In genomic region chr15:97828221-97828842, GRCm38 (mm10) we compare ENCODE assay signal across 8 mouse cellular contexts. TPM values are rescaled to one million over a fixed set of nuclear protein-coding genes. Genes with fewer than 3 reads are reported as not detected.
DNase-seq lines count a peak whose midpoint lies in the region; ATAC-seq and TF ChIP-seq lines count a peak whose summit lies in the region.

No protein-coding gene starts in this region.

- H3K4me3 ChIP-seq in lung, embryonic 14.5 days (ENCODE audit: low read depth, low read length), result peak overlapping the region; percentile 13
- peak overlapping the region; percentile 97; the same call in 1 of the 2 replicates for H3K4me3 ChIP-seq in embryonic fibroblast, embryonic 13.5 days (ENCODE audit: insufficient read depth, low read length)
- H3K4me3 ChIP-seq in intestine, embryonic 16.5 days (ENCODE audit: low read length), result peak overlapping the region; percentile 23
- no peak overlapping the region; the same call in 1 of the 2 replicates for H3K4me3 ChIP-seq in neural tube, embryonic 14.5 days (ENCODE audit: low read depth, low read length)

- peak overlapping the region; percentile 87 for H3K4me2 ChIP-seq in lung, embryonic 14.5 days
- peak overlapping the region; percentile 89 for H3K4me2 ChIP-seq in intestine, embryonic 16.5 days (ENCODE audit: low read depth, low read length)
- H3K4me2 ChIP-seq in neural tube, embryonic 14.5 days (ENCODE audit: low read depth, low read length), result peak overlapping the region; percentile 75

- no peak for TF ChIP-seq POLR2A in embryonic fibroblast, embryonic 13.5 days (IDR thresholded peaks at IDR 0.05; ENCODE audit: low read depth, low read length)

- peak overlapping the region; percentile 61; the same call in 1 of the 2 replicates for H3K27ac ChIP-seq in lung, embryonic 14.5 days (ENCODE audit: low read depth)
- peak overlapping the region; percentile 36 for H3K27ac ChIP-seq in embryonic fibroblast, embryonic 13.5 days (ENCODE audit: insufficient read depth, low read length)
- H3K27ac ChIP-seq in intestine, embryonic 16.5 days (ENCODE audit: low read length), result peak overlapping the region; percentile 83
- peak overlapping the region; percentile 66 for H3K27ac ChIP-seq in neural tube, embryonic 14.5 days (ENCODE audit: low read depth, low read length)

- no peak for ATAC-seq in lung, embryonic 14.5 days (ENCODE audit: insufficient read depth)
- no peak for ATAC-seq in intestine, embryonic 16.5 days
- no peak for ATAC-seq in neural tube, embryonic 14.5 days (ENCODE audit: low read depth)
- no peak for ATAC-seq in CD4-positive, CD25-positive, alpha-beta regulatory T cell, adult 4 months

- WGBS in lung, embryonic 14.5 days, result 41% methylated on average over 6 of the region's 6 CpGs
- WGBS in intestine, embryonic 16.5 days, result 46% methylated on average over 6 of the region's 6 CpGs
- 31% methylated on average over 6 of the region's 6 CpGs for WGBS in neural tube, embryonic 14.5 days

- peaks cover 47% of the 10 kb centered on the region for H3K4me1 ChIP-seq in lung, embryonic 14.5 days (ENCODE audit: insufficient read depth)
- peaks cover 39% of the 10 kb centered on the region for H3K4me1 ChIP-seq in embryonic fibroblast, embryonic 13.5 days (ENCODE audit: control insufficient read depth, insufficient read depth, low read length)
- peaks cover 69% of the 10 kb centered on the region for H3K4me1 ChIP-seq in intestine, embryonic 16.5 days (ENCODE audit: control insufficient read depth, insufficient read depth, low read length)
- H3K4me1 ChIP-seq in neural tube, embryonic 14.5 days (ENCODE audit: control insufficient read depth, insufficient read depth, low read length), result peaks cover 58% of the 10 kb centered on the region

- DNase-seq in lung, embryonic 14.5 days, result no peak
- no peak for DNase-seq in lung, postnatal 14 days
- no peak for DNase-seq in B cell, adult 2 months
- DNase-seq in thymus, postnatal 36 days, result no peak

- no peaks in the 10 kb centered on the region for H3K9me3 ChIP-seq in lung, embryonic 14.5 days (ENCODE audit: low read depth, low read length)
- no peaks in the 10 kb centered on the region for H3K9me3 ChIP-seq in intestine, embryonic 16.5 days (ENCODE audit: control insufficient read depth, low read length)
- H3K9me3 ChIP-seq in neural tube, embryonic 14.5 days (ENCODE audit: control insufficient read depth, low read length), result no peaks in the 10 kb centered on the region

- H3K9ac ChIP-seq in lung, embryonic 14.5 days, result 0 out of 2 replicates have a peak overlapping the region, but pooled peaks have one; percentile 27
- peak overlapping the region; percentile 43 for H3K9ac ChIP-seq in intestine, embryonic 16.5 days (ENCODE audit: low read depth, low read length)
- peak overlapping the region; percentile 25; the same call in 1 of the 2 replicates for H3K9ac ChIP-seq in neural tube, embryonic 14.5 days (replicated peaks; ENCODE audit: low read depth, low read length)

- peaks cover 18% of the 10 kb centered on the region; the same call in 1 of the 2 replicates for H3K36me3 ChIP-seq in lung, embryonic 14.5 days (ENCODE audit: insufficient read depth)
- no peaks in the 10 kb centered on the region for H3K36me3 ChIP-seq in intestine, embryonic 16.5 days (ENCODE audit: control insufficient read depth, insufficient read depth, low read length)
- no peaks in the 10 kb centered on the region for H3K36me3 ChIP-seq in neural tube, embryonic 14.5 days (ENCODE audit: control insufficient read depth, insufficient read depth, low read length)

- H3K27me3 ChIP-seq in lung, embryonic 14.5 days (ENCODE audit: insufficient read depth, low read length), result no peaks in the 10 kb centered on the region
- H3K27me3 ChIP-seq in intestine, embryonic 16.5 days (replicated peaks; ENCODE audit: control insufficient read depth, insufficient read depth, low read length), result no peaks in the 10 kb centered on the region
- H3K27me3 ChIP-seq in neural tube, embryonic 14.5 days (ENCODE audit: control insufficient read depth, insufficient read depth, low read length), result no peaks in the 10 kb centered on the region

- no peak for TF ChIP-seq CTCF in lung, embryonic 14.5 days (IDR thresholded peaks at IDR 0.05; ENCODE audit: low read depth)
- TF ChIP-seq CTCF in embryonic fibroblast, embryonic 13.5 days (IDR thresholded peaks at IDR 0.05; ENCODE audit: borderline replicate concordance, insufficient read depth, low read length), result no peak

RNA-seq across cellular contexts. Expression of gene Hdac7, which starts 16.0 kb away (rescaled TPM):
- polyA plus RNA-seq in lung, embryonic 14.5 days (2014; fragmentation: Nextera tagmentation; extraction: Ambion mirVana), result 43.8 and 51.2 TPM in 2 replicates
- 51.8 and 60.1 TPM in 2 replicates for polyA plus RNA-seq in embryonic fibroblast, embryonic 13.5 days (2011; ENCODE audit: insufficient read length, low read depth, missing spikeins)
- polyA plus RNA-seq in intestine, embryonic 16.5 days (2015; fragmentation: Nextera tagmentation; extraction: Ambion mirVana), result 15.8 and 18.2 TPM in 2 replicates
- polyA plus RNA-seq in neural tube, embryonic 14.5 days (2014; fragmentation: Nextera tagmentation; extraction: Ambion mirVana), result 28.7 TPM in 2 replicates
- polyA plus RNA-seq in CD4-positive, CD25-positive, alpha-beta regulatory T cell, adult 4 months (2017; shearing (Covaris generic)), result 10 to 100 TPM; 68.2 to 74.2 TPM

RNA-seq across cellular contexts. Expression of gene Slc48a1, which starts 50.0 kb away (rescaled TPM):
- 25.3 and 32.7 TPM in 2 replicates for polyA plus RNA-seq in lung, embryonic 14.5 days (2014; fragmentation: Nextera tagmentation; extraction: Ambion mirVana)
- 136 and 167 TPM in 2 replicates for polyA plus RNA-seq in embryonic fibroblast, embryonic 13.5 days (2011; ENCODE audit: insufficient read length, low read depth, missing spikeins)
- 25.4 and 26.9 TPM in 2 replicates for polyA plus RNA-seq in intestine, embryonic 16.5 days (2015; fragmentation: Nextera tagmentation; extraction: Ambion mirVana)
- 94.5 and 104 TPM in 2 replicates for polyA plus RNA-seq in neural tube, embryonic 14.5 days (2014; fragmentation: Nextera tagmentation; extraction: Ambion mirVana)
- polyA plus RNA-seq in CD4-positive, CD25-positive, alpha-beta regulatory T cell, adult 4 months (2017; shearing (Covaris generic)), result 10 to 100 TPM; 33.9 to 37.1 TPM
